In the genomic region with DNA sequence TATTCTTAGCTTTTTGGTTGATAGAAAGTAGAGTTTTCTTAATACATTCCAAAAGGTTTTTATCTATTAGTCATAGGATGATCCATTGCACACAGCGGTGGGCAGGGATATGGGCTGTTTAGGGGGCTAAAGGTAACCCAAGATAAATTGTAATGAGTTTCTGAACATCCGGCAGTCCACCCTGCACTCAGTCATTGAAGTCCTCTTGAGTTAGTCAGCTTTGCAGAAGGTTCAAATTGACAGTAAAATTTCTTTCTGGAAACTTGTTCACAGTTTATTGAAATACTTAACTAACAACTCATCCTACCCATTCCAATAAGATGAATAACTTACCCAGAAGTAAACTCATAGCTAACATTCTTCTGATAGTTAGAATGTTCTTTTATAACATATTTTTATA, we compare ENCODE assay signal across 19 mouse cellular contexts.
DNase-seq lines count a peak whose midpoint lies in the region; TF ChIP-seq lines count a peak whose summit lies in the region.
"Had no signal": no experiment of that assay in that cellular context is flagged by ENCODE, and none has a peak within 500 bp of the region (broad histone marks: within the 10 kb centered on the region; RNA-seq: fewer than 3 reads in every experiment).

No protein-coding gene starts in this region.

- H3K79me2 ChIP-seq in heart, adult 2 months (replicated peaks; ENCODE audit: control insufficient read depth, insufficient read depth, low read length): no peaks in the 10 kb centered on the region

- H3K4me3 ChIP-seq in embryonic fibroblast, embryonic 13.5 days (ENCODE audit: insufficient read depth, low read length): no peak overlapping the region
- no peak overlapping the region for H3K4me3 ChIP-seq in heart, adult 2 months
- H3K4me3 ChIP-seq: embryonic facial prominence, embryonic 10.5 days; embryonic facial prominence, embryonic 12.5 days; erythroblast, embryonic 14.5 days; forebrain, embryonic 10.5 days; forebrain, embryonic 12.5 days had no signal

- intact Hi-C loops in heart, adult 2 months (cut with DNase I): no loop called here

- no peak for TF ChIP-seq CTCF in embryonic fibroblast, embryonic 13.5 days (IDR thresholded peaks at IDR 0.05; ENCODE audit: borderline replicate concordance, insufficient read depth, low read length)
- TF ChIP-seq CTCF in heart, adult 2 months (IDR thresholded peaks at IDR 0.05): no peak

- H3K4me1 ChIP-seq in embryonic fibroblast, embryonic 13.5 days (ENCODE audit: control insufficient read depth, insufficient read depth, low read length): peaks cover 15% of the 10 kb centered on the region
- no peaks in the 10 kb centered on the region for H3K4me1 ChIP-seq in heart, adult 2 months (ENCODE audit: control insufficient read depth, insufficient read depth, low read length)
- H3K4me1 ChIP-seq: embryonic facial prominence, embryonic 12.5 days; forebrain, embryonic 10.5 days; forebrain, embryonic 12.5 days had no signal

- peak overlapping the region; percentile 42 for H3K27ac ChIP-seq in embryonic fibroblast, embryonic 13.5 days (ENCODE audit: insufficient read depth, low read length)
- no peak overlapping the region for H3K27ac ChIP-seq in heart, adult 2 months
- H3K27ac ChIP-seq: embryonic facial prominence, embryonic 10.5 days; embryonic facial prominence, embryonic 12.5 days; forebrain, embryonic 10.5 days; forebrain, embryonic 12.5 days had no signal

- DNase-seq in 3T3-L1 (ENCODE audit: low read depth, low spot score): peak; percentile 78
- DNase-seq in NIH3T3 (ENCODE audit: low read depth): peak; percentile 40
- no peak for DNase-seq in heart, adult 2 months
- no peak for DNase-seq in neural tube, embryonic 10.5 days (ENCODE audit: extremely low spot score, low spot score)
- DNase-seq in layer of hippocampus, adult 9-11 months: no peak
- DNase-seq: adrenal gland, adult 8-10 months; adrenal gland, postnatal 14 days; adrenal gland, postnatal 36 days; cerebellum, adult 11-12 months; cerebellum, adult 2 months; cerebellum, adult 9-10 months; cerebellum, postnatal 10 days; cerebellum, postnatal 25 days had no signal

- H3K36me3 ChIP-seq in heart, adult 2 months (ENCODE audit: control insufficient read depth, insufficient read depth, low read length): no peaks in the 10 kb centered on the region
- H3K36me3 ChIP-seq: embryonic facial prominence, embryonic 10.5 days; embryonic facial prominence, embryonic 12.5 days; forebrain, embryonic 10.5 days; forebrain, embryonic 12.5 days had no signal

- no peaks in the 10 kb centered on the region for H3K27me3 ChIP-seq in heart, adult 2 months (ENCODE audit: control insufficient read depth, insufficient read depth, low read length)
- H3K27me3 ChIP-seq: embryonic facial prominence, embryonic 12.5 days; forebrain, embryonic 12.5 days had no signal

- no peak for TF ChIP-seq POLR2A in embryonic fibroblast, embryonic 13.5 days (IDR thresholded peaks at IDR 0.05; ENCODE audit: low read depth, low read length)
- no peak for TF ChIP-seq POLR2A in heart, adult 2 months (IDR thresholded peaks at IDR 0.05; ENCODE audit: insufficient read depth, low read depth, low read length)

- no peak overlapping the region for H3K9ac ChIP-seq in heart, adult 2 months (ENCODE audit: low read depth, low read length)
- H3K9ac ChIP-seq: embryonic facial prominence, embryonic 12.5 days; forebrain, embryonic 12.5 days had no signal

- no peak for TF ChIP-seq EP300 in heart, adult 2 months (IDR thresholded peaks at IDR 0.05; ENCODE audit: insufficient read depth, low read depth, low read length)

- WGBS in heart, adult 2 months: 78% methylated on average over 2 of the region's 2 CpGs

Comparison
In these comparisons a context has a peak if more than half of its experiments do, and no peak if none do; other contexts are left out.
1. DNase-seq: peak in 3T3-L1 (single experiment) and NIH3T3 (single experiment); none in heart, adult 2 months (0 of 2), neural tube, embryonic 10.5 days (single experiment) and layer of hippocampus, adult 9-11 months (single experiment).